Mouse (Mus musculus): ENCODE measurements around the gene Brap. TPM values are rescaled to one million over a fixed set of nuclear protein-coding genes. Genes with fewer than 3 reads are reported as not detected.
"Not testable (repeated sequence)": the region's sequence is repeated elsewhere in the genome, so short reads cannot be mapped to it uniquely, and the experiment has no call there.

The Brap gene
- 36.1 and 42.5 TPM in 2 replicates for polyA plus RNA-seq (2015; fragmentation: Nextera tagmentation; extraction: Ambion mirVana)

GRCm38 (mm10) chr5:121660059-121660896, at the start of gene Brap, which contains the start of gene Acad10:
Gene Brap (plus strand): TSS chr5:121660563.
Gene Acad10 (minus strand): TSS chr5:121660514.
- Histone ChIP-seq H3K4me3 (ENCODE audit: low read length) (peak within 1 kb of the TSS; percentile 97), H3K9me3 (ENCODE audit: control insufficient read depth, low read length) (no peaks in the 10 kb centered on the region), H3K9ac (ENCODE audit: low read depth, low read length) (peak within 1 kb of the TSS; percentile 91), H3K36me3 (ENCODE audit: control insufficient read depth, insufficient read depth, low read length) (peaks cover 17% of the 10 kb centered on the region), H3K27me3 (replicated peaks; ENCODE audit: control insufficient read depth, insufficient read depth, low read length) (no peaks in the 10 kb centered on the region), H3K4me1 (ENCODE audit: control insufficient read depth, insufficient read depth, low read depth, low read length) (peaks cover 16% of the 10 kb centered on the region), H3K27ac (ENCODE audit: low read depth, low read length) (peak within 1 kb of the TSS; percentile 77), H3K4me2 (ENCODE audit: low read length) (peak within 1 kb of the TSS; percentile 86)
- 2% methylated on average over 54 of the region's 85 CpGs for WGBS
- ATAC-seq: peak; percentile 94

DNA sequence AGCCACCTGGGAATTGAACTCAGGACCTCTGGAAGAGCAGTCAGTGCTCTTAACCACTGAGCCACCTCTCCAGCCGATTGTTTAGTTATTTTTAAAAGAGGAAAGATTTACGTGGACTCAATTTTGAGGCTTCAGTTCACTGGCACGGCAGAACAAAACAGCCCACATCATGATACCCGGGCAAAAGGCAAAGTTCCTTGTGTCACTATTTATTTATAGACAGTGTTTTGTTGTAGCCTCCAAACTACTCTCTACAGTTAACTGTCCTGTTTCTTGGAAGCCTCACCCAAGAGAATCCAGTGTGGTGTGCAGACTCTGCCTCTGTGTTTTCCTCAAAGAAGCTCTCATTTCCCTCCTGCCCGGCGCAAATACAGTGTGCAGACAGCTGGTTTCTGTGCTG, 48.3 kb upstream of the Brap start:
- Histone ChIP-seq H3K4me1 (ENCODE audit: control insufficient read depth, insufficient read depth, low read depth, low read length) (no peaks in the 10 kb centered on the region), H3K4me2 (ENCODE audit: low read length) (no peak overlapping the region)

GRCm38 (mm10) chr5:121614921-121615320, 45.4 kb upstream of the Brap start:
- not testable (repeated sequence) for H3K4me3 ChIP-seq (ENCODE audit: low read length); H3K36me3 ChIP-seq (ENCODE audit: control insufficient read depth, insufficient read depth, low read length); ATAC-seq; H3K27me3 ChIP-seq (replicated peaks; ENCODE audit: control insufficient read depth, insufficient read depth, low read length); H3K9me3 ChIP-seq (ENCODE audit: control insufficient read depth, low read length); H3K27ac ChIP-seq (ENCODE audit: low read depth, low read length); H3K4me2 ChIP-seq (ENCODE audit: low read length); H3K4me1 ChIP-seq (ENCODE audit: control insufficient read depth, insufficient read depth, low read depth, low read length); H3K9ac ChIP-seq (ENCODE audit: low read depth, low read length)
- 84% methylated on average over 3 of the region's 3 CpGs for WGBS

More for the DNA sequence above, 48.3 kb upstream of the Brap start:
- Histone ChIP-seq H3K4me3 (ENCODE audit: low read length) (no peak overlapping the region), H3K27ac (ENCODE audit: low read depth, low read length) (no peak overlapping the region), H3K9ac (ENCODE audit: low read depth, low read length) (no peak overlapping the region), H3K9me3 (ENCODE audit: control insufficient read depth, low read length) (no peaks in the 10 kb centered on the region), H3K36me3 (ENCODE audit: control insufficient read depth, insufficient read depth, low read length) (no peaks in the 10 kb centered on the region), H3K27me3 (replicated peaks; ENCODE audit: control insufficient read depth, insufficient read depth, low read length) (no peaks in the 10 kb centered on the region)
- WGBS: 84% methylated on average over 6 of the region's 6 CpGs
- ATAC-seq: no peak

- Histone ChIP-seq H3K36me3 (ENCODE audit: control insufficient read depth, insufficient read depth, low read length) (no peaks in the 10 kb centered on the region), H3K4me2 (ENCODE audit: low read length) (peak within 1 kb of the TSS; percentile 84), H3K4me3 (ENCODE audit: low read length) (peak within 1 kb of the TSS; percentile 79), H3K9me3 (ENCODE audit: control insufficient read depth, low read length) (no peaks in the 10 kb centered on the region), H3K4me1 (ENCODE audit: control insufficient read depth, insufficient read depth, low read depth, low read length) (peaks cover 7% of the 10 kb centered on the region), H3K9ac (ENCODE audit: low read depth, low read length) (peak within 1 kb of the TSS; percentile 85), H3K27ac (ENCODE audit: low read depth, low read length) (peak within 1 kb of the TSS; percentile 86), H3K27me3 (replicated peaks; ENCODE audit: control insufficient read depth, insufficient read depth, low read length) (no peaks in the 10 kb centered on the region)
- WGBS: 1% methylated on average over 53 of the region's 58 CpGs
- peak; percentile 92 for ATAC-seq
Observed at GRCm38 (mm10) chr5:121618592-121619513, 41.5 kb upstream of the Brap start, which contains the start of gene Acad12. Gene Acad12 (minus strand): TSS chr5:121618938.

- Histone ChIP-seq H3K27ac (ENCODE audit: low read depth, low read length) (no peak overlapping the region), H3K4me2 (ENCODE audit: low read length) (no peak overlapping the region), H3K36me3 (ENCODE audit: control insufficient read depth, insufficient read depth, low read length) (no peaks in the 10 kb centered on the region), H3K9ac (ENCODE audit: low read depth, low read length) (no peak overlapping the region), H3K27me3 (replicated peaks; ENCODE audit: control insufficient read depth, insufficient read depth, low read length) (no peaks in the 10 kb centered on the region), H3K9me3 (ENCODE audit: control insufficient read depth, low read length) (no peaks in the 10 kb centered on the region), H3K4me3 (ENCODE audit: low read length) (no peak overlapping the region), H3K4me1 (ENCODE audit: control insufficient read depth, insufficient read depth, low read depth, low read length) (peaks cover 7% of the 10 kb centered on the region)
- over 99% methylated on average over 5 of the region's 5 CpGs for WGBS
- ATAC-seq: no peak
Observed at GRCm38 (mm10) chr5:121621102-121621501, 39.3 kb upstream of the Brap start.

GRCm38 (mm10) chr5:121623241-121623640, 37.1 kb upstream of the Brap start:
- Histone ChIP-seq H3K4me2 (ENCODE audit: low read length) (no peak overlapping the region), H3K9ac (ENCODE audit: low read depth, low read length) (no peak overlapping the region), H3K27ac (ENCODE audit: low read depth, low read length) (no peak overlapping the region), H3K9me3 (ENCODE audit: control insufficient read depth, low read length) (no peaks in the 10 kb centered on the region), H3K4me1 (ENCODE audit: control insufficient read depth, insufficient read depth, low read depth, low read length) (peaks cover 7% of the 10 kb centered on the region), H3K27me3 (replicated peaks; ENCODE audit: control insufficient read depth, insufficient read depth, low read length) (no peaks in the 10 kb centered on the region), H3K36me3 (ENCODE audit: control insufficient read depth, insufficient read depth, low read length) (no peaks in the 10 kb centered on the region), H3K4me3 (ENCODE audit: low read length) (no peak overlapping the region)
- no peak for ATAC-seq
- WGBS: 91% methylated on average over 3 of the region's 3 CpGs

GRCm38 (mm10) chr5:121627871-121628270, 32.5 kb upstream of the Brap start:
- no peaks in the 10 kb centered on the region for H3K27me3 ChIP-seq (replicated peaks; ENCODE audit: control insufficient read depth, insufficient read depth, low read length)
- H3K27ac ChIP-seq (ENCODE audit: low read depth, low read length): no peak overlapping the region
- H3K9ac ChIP-seq (ENCODE audit: low read depth, low read length): no peak overlapping the region
- no peak for ATAC-seq
- no peaks in the 10 kb centered on the region for H3K9me3 ChIP-seq (ENCODE audit: control insufficient read depth, low read length)
- H3K36me3 ChIP-seq (ENCODE audit: control insufficient read depth, insufficient read depth, low read length): no peaks in the 10 kb centered on the region
- 0% methylated on average over 1 of the region's 1 CpGs for WGBS
- no peak overlapping the region for H3K4me2 ChIP-seq (ENCODE audit: low read length)
- no peaks in the 10 kb centered on the region for H3K4me1 ChIP-seq (ENCODE audit: control insufficient read depth, insufficient read depth, low read depth, low read length)
- H3K4me3 ChIP-seq (ENCODE audit: low read length): no peak overlapping the region

- not testable (repeated sequence) for H3K27me3 ChIP-seq (replicated peaks; ENCODE audit: control insufficient read depth, insufficient read depth, low read length); H3K4me1 ChIP-seq (ENCODE audit: control insufficient read depth, insufficient read depth, low read depth, low read length); H3K9ac ChIP-seq (ENCODE audit: low read depth, low read length); H3K9me3 ChIP-seq (ENCODE audit: control insufficient read depth, low read length); ATAC-seq; H3K4me2 ChIP-seq (ENCODE audit: low read length); H3K36me3 ChIP-seq (ENCODE audit: control insufficient read depth, insufficient read depth, low read length); H3K4me3 ChIP-seq (ENCODE audit: low read length); H3K27ac ChIP-seq (ENCODE audit: low read depth, low read length)
- WGBS: 67% methylated on average over 6 of the region's 9 CpGs
Observed at GRCm38 (mm10) chr5:121631106-121631647, 29.2 kb upstream of the Brap start.

Data from hindbrain, embryonic 16.5 days (tissue).